ENCODE assay signal across 23 mouse cellular contexts in genomic region chr17:86724786-86725415, GRCm38 (mm10). TPM values are rescaled to one million over a fixed set of nuclear protein-coding genes. Genes with fewer than 3 reads are reported as not detected.
DNase-seq lines count a peak whose midpoint lies in the region; ATAC-seq and TF ChIP-seq lines count a peak whose summit lies in the region.
"Had no signal": no experiment of that assay in that cellular context is flagged by ENCODE, and none has a peak within 500 bp of the region (broad histone marks: within the 10 kb centered on the region; RNA-seq: fewer than 3 reads in every experiment).

No protein-coding gene starts in this region.

- no peak for TF ChIP-seq EP300 in ES-Bruce4 (IDR thresholded peaks at IDR 0.05; ENCODE audit: insufficient read depth, low read depth, low read length)
- TF ChIP-seq EP300 in liver, postnatal 0 days (IDR thresholded peaks at IDR 0.05; ENCODE audit: low read depth), result no peak

- no peaks in the 10 kb centered on the region for H3K27me3 ChIP-seq in ES-Bruce4 (ENCODE audit: control insufficient read depth, insufficient read depth, low read length, poor library complexity, severe bottlenecking)
- no peaks in the 10 kb centered on the region for H3K27me3 ChIP-seq in liver, postnatal 0 days (ENCODE audit: insufficient read depth, low read length)
- H3K27me3 ChIP-seq: intestine, embryonic 15.5 days; limb, embryonic 13.5 days; liver, embryonic 15.5 days; neural tube, embryonic 13.5 days; stomach, embryonic 15.5 days had no signal

- peak overlapping the region; percentile 83 for H3K27ac ChIP-seq in ES-Bruce4 (ENCODE audit: insufficient read depth, low read length)
- H3K27ac ChIP-seq in liver, postnatal 0 days (ENCODE audit: low read depth), result no peak overlapping the region
- H3K27ac ChIP-seq: embryonic facial prominence, embryonic 12.5 days; hindbrain, embryonic 14.5 days; intestine, embryonic 15.5 days; limb, embryonic 13.5 days; liver, embryonic 15.5 days; neural tube, embryonic 13.5 days; stomach, embryonic 15.5 days had no signal

- H3K9ac ChIP-seq in ES-Bruce4 (ENCODE audit: low read depth, poor library complexity, severe bottlenecking), result peak overlapping the region; percentile 78
- no peak overlapping the region for H3K9ac ChIP-seq in liver, postnatal 0 days (replicated peaks)
- H3K9ac ChIP-seq: embryonic facial prominence, embryonic 12.5 days; hindbrain, embryonic 14.5 days; intestine, embryonic 15.5 days; limb, embryonic 13.5 days; liver, embryonic 15.5 days; neural tube, embryonic 13.5 days; stomach, embryonic 15.5 days had no signal

- intact Hi-C loops in left cerebral cortex, postnatal 14 days (cut with DNase I), result no loop called here
- intact Hi-C loops in left cerebral cortex, postnatal 10 days (cut with DNase I), result no loop called here

- WGBS in liver, postnatal 0 days (ENCODE audit: insufficient replicate concordance), result 67% methylated on average over 8 of the region's 8 CpGs

- no peak overlapping the region for H3K4me2 ChIP-seq in liver, postnatal 0 days (ENCODE audit: low read depth, low read length)
- H3K4me2 ChIP-seq: embryonic facial prominence, embryonic 12.5 days; heart, embryonic 11.5 days; hindbrain, embryonic 14.5 days; intestine, embryonic 15.5 days; limb, embryonic 13.5 days; liver, embryonic 15.5 days; neural tube, embryonic 13.5 days; stomach, embryonic 15.5 days had no signal

- H3K4me1 ChIP-seq in ES-Bruce4 (ENCODE audit: control insufficient read depth, insufficient read depth, low read length), result peaks cover 3% of the 10 kb centered on the region
- no peaks in the 10 kb centered on the region for H3K4me1 ChIP-seq in liver, postnatal 0 days (ENCODE audit: insufficient read depth)
- H3K4me1 ChIP-seq: liver, embryonic 15.5 days; neural tube, embryonic 13.5 days had no signal

- H3K36me3 ChIP-seq in ES-Bruce4 (ENCODE audit: control insufficient read depth, insufficient read depth, low read length, poor library complexity, severe bottlenecking), result no peaks in the 10 kb centered on the region
- H3K36me3 ChIP-seq in liver, postnatal 0 days (replicated peaks; ENCODE audit: insufficient read depth, low read length), result no peaks in the 10 kb centered on the region
- H3K36me3 ChIP-seq: embryonic facial prominence, embryonic 12.5 days; intestine, embryonic 15.5 days; limb, embryonic 13.5 days; liver, embryonic 15.5 days; neural tube, embryonic 13.5 days; stomach, embryonic 15.5 days had no signal

- H3K4me3 ChIP-seq in ES-Bruce4 (ENCODE audit: low read depth, low read length), result peak overlapping the region; percentile 99
- no peak overlapping the region for H3K4me3 ChIP-seq in liver, postnatal 0 days (ENCODE audit: low read depth, low read length)
- H3K4me3 ChIP-seq: embryonic facial prominence, embryonic 12.5 days; intestine, embryonic 15.5 days; limb, embryonic 13.5 days; liver, embryonic 15.5 days; neural tube, embryonic 13.5 days; stomach, embryonic 15.5 days had no signal

- ATAC-seq in liver, postnatal 0 days, result no peak
- ATAC-seq: activated CD4-positive, CD25-positive, alpha-beta regulatory T cell, adult 4 months; CD4-positive, CD25-positive, alpha-beta regulatory T cell, adult 4 months; forebrain, embryonic 16.5 days; intestine, embryonic 15.5 days had no signal

- no peaks in the 10 kb centered on the region for H3K9me3 ChIP-seq in ES-Bruce4 (replicated peaks; ENCODE audit: control insufficient read depth, insufficient read depth, low read length, poor library complexity, severe bottlenecking)
- H3K9me3 ChIP-seq in liver, postnatal 0 days (ENCODE audit: low read length), result no peaks in the 10 kb centered on the region
- H3K9me3 ChIP-seq: embryonic facial prominence, embryonic 12.5 days; intestine, embryonic 15.5 days; limb, embryonic 13.5 days; liver, embryonic 15.5 days; neural tube, embryonic 13.5 days; stomach, embryonic 15.5 days had no signal

- peak; percentile 15 to 19 for DNase-seq in left cerebral cortex, postnatal 14 days (ENCODE audit: low spot score in 2 of 2)
- no peak for DNase-seq in left cerebral cortex, postnatal 10 days (ENCODE audit: extremely low spot score in 1 of 2, low spot score in 2 of 2)
- DNase-seq in R1 (ENCODE audit: low read depth, low spot score), result peak; percentile 68
- peak; percentile 7 to 43 for DNase-seq in layer of hippocampus, postnatal 14 days (ENCODE audit: low spot score in 2 of 2)
- DNase-seq in spleen, postnatal 36 days (ENCODE audit: low spot score in 2 of 2), result no peak
- no peak for DNase-seq in liver, postnatal 0 days
- DNase-seq: adrenal gland, postnatal 14 days; cerebellum, adult 18-20 months; gastrocnemius, postnatal 36 days; lung, postnatal 14 days; spleen, adult 18-20 months had no signal

- TF ChIP-seq POLR2A in ES-Bruce4 (IDR thresholded peaks at IDR 0.05; ENCODE audit: insufficient read depth, low read length), result no peak

- no peak for TF ChIP-seq CTCF in ES-Bruce4 (IDR thresholded peaks at IDR 0.05; ENCODE audit: low read depth, low read length)
- no peak for TF ChIP-seq CTCF in liver, postnatal 0 days (IDR thresholded peaks at IDR 0.05; ENCODE audit: low read depth)

RNA-seq across cellular contexts. Expression of gene Epas1, which starts 28.6 kb away (rescaled TPM):
- total RNA-seq in left cerebral cortex, postnatal 14 days (2021), result 10 to 100 TPM; 90.1 to 93.8 TPM
- total RNA-seq in left cerebral cortex, postnatal 10 days (2021), result 10 to 100 TPM; 76.6 to 77.3 TPM
- polyA plus RNA-seq in ES-Bruce4 (2011; ENCODE audit: insufficient read depth, insufficient read length, low read depth, missing spikeins), result 5.9 and 7.0 TPM in 2 replicates
- 100 to 1,000 TPM; 105 to 106 TPM for total RNA-seq in layer of hippocampus, postnatal 14 days (2021)
- polyA plus RNA-seq in liver, postnatal 0 days (2015; fragmentation: Nextera tagmentation; extraction: Ambion mirVana), result 7.5 and 8.2 TPM in 2 replicates

Comparison
In these comparisons a context has a peak if more than half of its experiments do, and no peak if none do; other contexts are left out.
1. DNase-seq: peak in left cerebral cortex, postnatal 14 days (2 of 2), R1 (single experiment) and layer of hippocampus, postnatal 14 days (2 of 2); none in left cerebral cortex, postnatal 10 days (0 of 2), spleen, postnatal 36 days (0 of 2) and liver, postnatal 0 days (single experiment).